Mouse (Mus musculus) kidney, adult 8-10 months (tissue): ENCODE data around the gene Gm17387.

Source experiments
- DNase-seq, 2 experiments: peaks; one replicate each; pipeline ENCODE4 v3.0.0; 2022

Gene Gm17387

GRCm38 (mm10) chr7:141048226-141049218 lies 19.6 kb downstream of the Gm17387 start:
- DNase-seq = peak; percentile 83 to 94

GRCm38 (mm10) chr7:141049326-141049725 lies 20.4 kb downstream of the Gm17387 start:
- DNase-seq = no peak

- no peak for DNase-seq
These were observed 22.2 kb downstream of the Gm17387 start for GRCm38 (mm10) chr7:141051060-141051685.

- no peak for DNase-seq
These were observed 23.1 kb downstream of the Gm17387 start for GRCm38 (mm10) chr7:141052016-141052415.

GRCm38 (mm10) chr7:141052421-141052820 lies 23.5 kb downstream of the Gm17387 start:
- DNase-seq = no peak

- DNase-seq = no peak
These were observed 26.9 kb downstream of the Gm17387 start for GRCm38 (mm10) chr7:141055785-141056184.

GRCm38 (mm10) chr7:141056976-141057375 lies 28.0 kb downstream of the Gm17387 start:
- no peak for DNase-seq

- peak in 1 of 2 experiments; percentile 45 for DNase-seq
These were observed 28.6 kb downstream of the Gm17387 start for GRCm38 (mm10) chr7:141057541-141057940.

GRCm38 (mm10) chr7:141058601-141059341 lies 29.8 kb downstream of the Gm17387 start:
- no peak for DNase-seq

GRCm38 (mm10) chr7:141059929-141060328 lies 31.0 kb downstream of the Gm17387 start:
- no peak for DNase-seq

- DNase-seq = peak; percentile 42 to 45
These were observed 31.7 kb downstream of the Gm17387 start, which contains the start of gene B4galnt4 for GRCm38 (mm10) chr7:141060426-141061242. B4galnt4 (plus strand) TSS chr7:141061104.

GRCm38 (mm10) chr7:141061269-141061692 lies 32.4 kb downstream of the Gm17387 start:
- no peak for DNase-seq

- DNase-seq = no peak
These were observed 33.6 kb downstream of the Gm17387 start for GRCm38 (mm10) chr7:141062525-141062924.

GRCm38 (mm10) chr7:141063353-141063752 lies 34.4 kb downstream of the Gm17387 start:
- no peak for DNase-seq

GRCm38 (mm10) chr7:141064175-141064574 lies 35.2 kb downstream of the Gm17387 start:
- no peak for DNase-seq

- DNase-seq = peak; percentile 29 to 63
These were observed 35.6 kb downstream of the Gm17387 start for GRCm38 (mm10) chr7:141064576-141064975.

GRCm38 (mm10) chr7:141068351-141068750 lies 39.4 kb downstream of the Gm17387 start:
- no peak for DNase-seq

- DNase-seq = peak; percentile 67 to 88
These were observed 41.3 kb downstream of the Gm17387 start for GRCm38 (mm10) chr7:141070058-141070862.

GRCm38 (mm10) chr7:141072017-141072745 lies 43.2 kb downstream of the Gm17387 start:
- no peak for DNase-seq

- DNase-seq = no peak
These were observed 44.9 kb downstream of the Gm17387 start for GRCm38 (mm10) chr7:141073782-141074181.
